Mouse (Mus musculus): ENCODE measurements around the gene C2cd3. TPM values are rescaled to one million over a fixed set of nuclear protein-coding genes. Genes with fewer than 3 reads are reported as not detected.
A peak's percentile ranks its signal among the peaks of the same experiment; 100 is the strongest.

The C2cd3 gene
- polyA plus RNA-seq, 1 experiment from 2014 or later = 25.7 TPM

DNA sequence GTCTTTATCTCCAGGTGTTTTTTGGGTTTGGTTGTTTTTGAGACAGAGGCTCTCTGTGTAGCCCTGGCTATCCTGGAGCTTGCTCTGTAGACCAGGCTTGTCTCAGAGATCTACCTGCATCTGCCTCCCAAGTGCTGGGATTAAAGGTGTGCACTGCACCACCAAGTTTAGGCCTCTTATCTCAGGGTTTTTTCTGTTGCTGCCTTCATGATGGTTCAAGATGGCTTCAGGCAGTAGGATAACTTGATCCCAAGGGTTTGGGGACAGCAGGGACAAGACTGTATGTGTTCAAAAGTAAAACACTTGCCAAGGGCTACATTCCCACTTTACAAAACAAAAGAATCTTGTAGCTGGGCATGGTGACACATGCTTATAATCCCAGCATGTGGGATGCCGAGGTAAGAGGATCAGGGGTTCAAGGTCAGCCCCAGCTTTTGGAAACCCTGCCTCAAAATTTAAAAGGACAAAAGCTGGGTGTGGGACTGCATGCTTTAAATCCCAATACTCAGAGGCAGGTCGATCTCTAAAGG lies 129.9 kb downstream of the C2cd3 start:
- Histone ChIP-seq H3K4me1 (ENCODE audit: control insufficient read depth, insufficient read depth, low read length) (no peaks in the 10 kb centered on the region), H3K9ac (ENCODE audit: low read length) (no peak overlapping the region), H3K4me2 (ENCODE audit: low read length) (no peak overlapping the region), H3K4me3 (ENCODE audit: low read depth, low read length) (no peak overlapping the region), H3K27ac (ENCODE audit: low read depth, low read length) (no peak overlapping the region), H3K36me3 (ENCODE audit: control insufficient read depth, insufficient read depth, low read length) (no peaks in the 10 kb centered on the region), H3K9me3 (replicated peaks; ENCODE audit: control insufficient read depth, low read length) (no peaks in the 10 kb centered on the region), H3K27me3 (replicated peaks; ENCODE audit: control insufficient read depth, insufficient read depth, low read length) (no peaks in the 10 kb centered on the region)
- 58% methylated on average over 2 of the region's 2 CpGs for WGBS
- ATAC-seq (no peak), DNase-seq (ENCODE audit: low spot score) (no peak)

DNA sequence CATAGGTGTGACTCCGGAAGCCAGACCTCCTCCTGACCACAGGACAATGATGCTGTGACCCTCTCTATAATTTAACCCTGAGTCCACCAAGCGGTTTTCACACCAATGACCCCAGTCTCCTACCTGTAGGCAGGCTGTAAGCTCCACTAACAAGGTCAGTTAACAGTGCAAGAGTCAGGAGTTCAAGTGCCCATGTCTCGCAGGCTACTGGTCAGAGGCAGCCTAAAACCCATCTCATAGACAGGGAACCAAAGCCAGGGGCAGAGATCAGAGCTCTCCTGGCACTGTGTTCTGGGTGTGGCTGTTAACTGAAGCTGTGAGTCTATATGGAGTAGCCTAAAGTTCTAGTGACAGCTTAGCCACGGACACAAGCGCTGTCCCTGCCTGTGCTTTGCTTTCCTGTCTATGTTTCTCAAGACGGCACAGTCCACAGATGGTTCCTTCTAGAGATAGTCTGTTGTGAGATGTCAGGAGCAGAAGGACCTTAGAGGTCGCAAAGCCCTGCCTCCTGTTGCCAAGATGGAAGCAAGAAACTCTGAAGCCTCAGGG lies 130.4 kb downstream of the C2cd3 start:
- no peaks in the 10 kb centered on the region for H3K4me1 ChIP-seq (ENCODE audit: control insufficient read depth, insufficient read depth, low read length)
- 88% methylated on average over 7 of the region's 7 CpGs for WGBS
- DNase-seq (ENCODE audit: low spot score) (no peak), ATAC-seq (no peak)
- no peak overlapping the region for H3K9ac ChIP-seq (ENCODE audit: low read length)
- no peaks in the 10 kb centered on the region for H3K36me3 ChIP-seq (ENCODE audit: control insufficient read depth, insufficient read depth, low read length)
- H3K27ac ChIP-seq (ENCODE audit: low read depth, low read length) = no peak overlapping the region
- H3K4me2 ChIP-seq (ENCODE audit: low read length) = no peak overlapping the region
- no peaks in the 10 kb centered on the region for H3K9me3 ChIP-seq (replicated peaks; ENCODE audit: control insufficient read depth, low read length)
- H3K4me3 ChIP-seq (ENCODE audit: low read depth, low read length) = no peak overlapping the region
- no peaks in the 10 kb centered on the region for H3K27me3 ChIP-seq (replicated peaks; ENCODE audit: control insufficient read depth, insufficient read depth, low read length)

DNA sequence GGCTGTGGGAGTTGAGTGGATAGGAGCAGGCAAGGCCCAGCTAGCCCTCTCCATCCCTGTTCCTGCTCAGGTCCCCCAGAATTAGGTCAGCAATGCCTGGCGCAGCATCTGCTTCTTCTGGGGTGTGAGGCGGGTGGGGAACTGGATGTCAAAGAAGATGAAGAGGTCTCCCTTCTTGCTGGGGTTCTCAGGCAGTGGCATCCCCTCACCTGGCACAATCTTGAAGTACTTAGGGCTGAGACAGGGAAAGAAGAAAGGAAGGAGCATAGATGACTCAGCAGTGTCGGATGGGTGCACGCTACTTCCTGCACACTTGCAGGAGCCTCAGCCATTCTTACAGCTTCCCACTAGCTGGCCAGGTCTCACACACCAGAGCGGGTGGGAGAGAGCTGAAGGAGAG lies 131.0 kb downstream of the C2cd3 start:
- WGBS = 87% methylated on average over 5 of the region's 5 CpGs
- DNase-seq (ENCODE audit: low spot score) = no peak
- no peaks in the 10 kb centered on the region for H3K36me3 ChIP-seq (ENCODE audit: control insufficient read depth, insufficient read depth, low read length)
- H3K9ac ChIP-seq (ENCODE audit: low read length) = no peak overlapping the region
- H3K27ac ChIP-seq (ENCODE audit: low read depth, low read length) = no peak overlapping the region
- H3K9me3 ChIP-seq (replicated peaks; ENCODE audit: control insufficient read depth, low read length) = no peaks in the 10 kb centered on the region
- no peaks in the 10 kb centered on the region for H3K27me3 ChIP-seq (replicated peaks; ENCODE audit: control insufficient read depth, insufficient read depth, low read length)
- no peak overlapping the region for H3K4me3 ChIP-seq (ENCODE audit: low read depth, low read length)
- no peak overlapping the region for H3K4me2 ChIP-seq (ENCODE audit: low read length)
- H3K4me1 ChIP-seq (ENCODE audit: control insufficient read depth, insufficient read depth, low read length) = no peaks in the 10 kb centered on the region
- ATAC-seq = no peak

DNA sequence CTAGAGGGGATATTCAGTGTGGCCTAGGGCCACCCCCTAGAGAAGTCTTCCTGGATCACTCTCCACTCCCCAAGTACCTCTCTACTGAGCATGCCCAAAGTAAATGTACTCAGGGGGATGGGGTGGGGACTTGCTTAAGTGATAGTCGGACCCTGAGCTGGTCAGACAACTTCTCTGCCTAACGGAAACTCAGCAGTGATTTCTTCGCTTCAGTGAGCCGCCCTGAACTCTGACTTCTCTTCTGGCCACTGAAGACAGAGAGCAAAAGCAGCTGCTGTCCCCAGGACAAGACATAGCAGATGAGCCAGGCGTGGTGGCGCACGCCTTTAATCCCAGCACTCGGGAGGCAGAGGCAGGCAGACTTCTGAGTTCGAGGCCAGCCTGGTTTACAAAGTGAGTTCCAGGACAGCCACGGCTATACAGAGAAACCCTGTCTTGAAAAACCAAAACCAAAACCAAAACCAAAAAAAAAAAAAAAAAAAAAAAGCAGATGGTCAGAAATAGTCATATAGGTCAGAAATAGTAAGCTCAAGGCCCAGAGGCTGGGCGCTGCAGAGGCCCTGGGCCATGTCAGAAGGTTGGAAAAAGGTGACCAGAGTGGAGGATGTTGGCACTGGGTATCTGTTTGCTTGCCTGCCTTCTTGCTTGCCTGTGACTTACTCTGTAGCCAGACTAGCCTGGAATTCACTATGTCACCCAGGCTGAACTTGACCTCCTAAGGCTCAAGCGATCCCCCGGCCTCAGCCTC lies 132.9 kb downstream of the C2cd3 start:
- Histone ChIP-seq H3K27me3 (replicated peaks; ENCODE audit: control insufficient read depth, insufficient read depth, low read length) (no peaks in the 10 kb centered on the region), H3K4me2 (ENCODE audit: low read length) (no peak overlapping the region), H3K36me3 (ENCODE audit: control insufficient read depth, insufficient read depth, low read length) (no peaks in the 10 kb centered on the region), H3K27ac (ENCODE audit: low read depth, low read length) (no peak overlapping the region), H3K4me1 (ENCODE audit: control insufficient read depth, insufficient read depth, low read length) (no peaks in the 10 kb centered on the region), H3K4me3 (ENCODE audit: low read depth, low read length) (no peak overlapping the region), H3K9me3 (replicated peaks; ENCODE audit: control insufficient read depth, low read length) (no peaks in the 10 kb centered on the region), H3K9ac (ENCODE audit: low read length) (no peak overlapping the region)
- 88% methylated on average over 13 of the region's 13 CpGs for WGBS
- no peak for ATAC-seq
- no peak for DNase-seq (ENCODE audit: low spot score)

DNA sequence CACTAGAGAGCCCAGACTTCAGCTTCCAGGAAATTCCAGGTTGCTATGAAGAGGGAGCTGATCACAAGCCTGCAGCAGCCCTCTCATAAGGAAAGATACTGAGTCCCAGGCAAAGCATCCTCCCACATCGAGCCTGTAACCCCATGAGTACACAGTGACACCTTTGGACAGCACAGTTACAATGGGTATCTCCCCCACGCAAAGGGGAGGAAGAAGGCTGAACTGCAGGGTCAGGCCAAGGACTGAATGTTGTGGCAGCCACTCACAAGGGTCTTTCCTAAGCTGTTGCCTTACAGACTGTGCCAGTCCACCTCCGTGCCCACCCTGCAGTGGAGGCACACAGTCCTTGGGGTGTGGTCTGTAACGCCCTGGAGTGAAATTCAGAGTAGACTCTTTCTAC lies 134.5 kb downstream of the C2cd3 start:
- no peaks in the 10 kb centered on the region for H3K4me1 ChIP-seq (ENCODE audit: control insufficient read depth, insufficient read depth, low read length)
- no peaks in the 10 kb centered on the region for H3K36me3 ChIP-seq (ENCODE audit: control insufficient read depth, insufficient read depth, low read length)
- H3K4me3 ChIP-seq (ENCODE audit: low read depth, low read length) = no peak overlapping the region
- ATAC-seq = no peak
- DNase-seq (ENCODE audit: low spot score) = no peak
- no peak overlapping the region for H3K27ac ChIP-seq (ENCODE audit: low read depth, low read length)
- H3K9me3 ChIP-seq (replicated peaks; ENCODE audit: control insufficient read depth, low read length) = no peaks in the 10 kb centered on the region
- WGBS = 78% methylated on average over 4 of the region's 4 CpGs
- H3K9ac ChIP-seq (ENCODE audit: low read length) = no peak overlapping the region
- no peaks in the 10 kb centered on the region for H3K27me3 ChIP-seq (replicated peaks; ENCODE audit: control insufficient read depth, insufficient read depth, low read length)
- H3K4me2 ChIP-seq (ENCODE audit: low read length) = no peak overlapping the region

DNA sequence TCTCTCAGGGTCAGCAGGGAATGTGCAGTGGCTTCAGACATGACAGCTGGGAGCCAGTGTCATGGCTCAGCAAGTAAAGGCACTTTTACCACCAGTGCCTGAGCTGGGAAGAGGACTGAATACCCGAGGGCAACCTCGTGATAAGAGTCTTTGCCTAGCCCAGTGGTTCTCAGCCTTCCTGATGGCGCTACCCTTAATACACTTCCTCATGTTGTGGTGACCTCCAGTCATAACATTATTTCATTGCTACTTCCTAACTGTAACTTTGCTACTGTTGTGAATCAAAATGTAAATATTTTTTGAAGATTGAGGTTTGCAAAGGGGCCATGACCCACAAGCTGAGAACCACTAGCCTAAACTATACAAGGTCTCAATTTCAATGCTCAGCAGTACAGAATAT lies 136.6 kb downstream of the C2cd3 start:
- WGBS = 72% methylated on average over 3 of the region's 3 CpGs

DNA sequence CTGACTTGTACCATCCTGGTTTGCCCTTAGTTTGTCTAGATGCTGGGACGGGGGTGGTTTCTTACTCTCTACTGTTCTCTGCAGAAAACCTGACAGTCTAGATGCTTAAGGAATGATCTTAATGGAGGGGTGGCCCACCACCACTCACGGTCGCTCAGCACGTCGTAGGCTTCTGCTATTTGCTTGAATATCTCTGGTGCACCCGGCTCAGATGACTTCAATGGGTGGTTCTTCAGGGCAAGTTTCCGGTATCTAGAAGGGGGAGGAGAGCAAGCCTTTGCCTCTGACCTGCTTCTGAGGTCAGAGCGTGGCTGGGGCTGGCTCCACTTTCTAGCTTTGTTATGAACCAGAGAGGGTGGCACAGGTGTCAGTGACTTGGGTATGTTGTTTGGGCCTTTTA lies 139.6 kb downstream of the C2cd3 start:
- 85% methylated on average over 8 of the region's 8 CpGs for WGBS
- no peak overlapping the region for H3K9ac ChIP-seq (ENCODE audit: low read length)
- H3K4me1 ChIP-seq (ENCODE audit: control insufficient read depth, insufficient read depth, low read length) = no peaks in the 10 kb centered on the region
- H3K27me3 ChIP-seq (replicated peaks; ENCODE audit: control insufficient read depth, insufficient read depth, low read length) = no peaks in the 10 kb centered on the region
- no peaks in the 10 kb centered on the region for H3K36me3 ChIP-seq (ENCODE audit: control insufficient read depth, insufficient read depth, low read length)
- H3K4me2 ChIP-seq (ENCODE audit: low read length) = no peak overlapping the region
- no peak for ATAC-seq
- DNase-seq (ENCODE audit: low spot score) = no peak
- no peak overlapping the region for H3K27ac ChIP-seq (ENCODE audit: low read depth, low read length)
- no peak overlapping the region for H3K4me3 ChIP-seq (ENCODE audit: low read depth, low read length)
- no peaks in the 10 kb centered on the region for H3K9me3 ChIP-seq (replicated peaks; ENCODE audit: control insufficient read depth, low read length)

More for the DNA sequence above, 136.6 kb downstream of the C2cd3 start:
- DNase-seq (ENCODE audit: low spot score) (no peak), ATAC-seq (no peak)
- Histone ChIP-seq H3K27ac (ENCODE audit: low read depth, low read length) (no peak overlapping the region), H3K27me3 (replicated peaks; ENCODE audit: control insufficient read depth, insufficient read depth, low read length) (no peaks in the 10 kb centered on the region), H3K36me3 (ENCODE audit: control insufficient read depth, insufficient read depth, low read length) (no peaks in the 10 kb centered on the region), H3K4me3 (ENCODE audit: low read depth, low read length) (no peak overlapping the region), H3K9me3 (replicated peaks; ENCODE audit: control insufficient read depth, low read length) (no peaks in the 10 kb centered on the region), H3K4me1 (ENCODE audit: control insufficient read depth, insufficient read depth, low read length) (no peaks in the 10 kb centered on the region), H3K4me2 (ENCODE audit: low read length) (no peak overlapping the region), H3K9ac (ENCODE audit: low read length) (no peak overlapping the region)

DNA sequence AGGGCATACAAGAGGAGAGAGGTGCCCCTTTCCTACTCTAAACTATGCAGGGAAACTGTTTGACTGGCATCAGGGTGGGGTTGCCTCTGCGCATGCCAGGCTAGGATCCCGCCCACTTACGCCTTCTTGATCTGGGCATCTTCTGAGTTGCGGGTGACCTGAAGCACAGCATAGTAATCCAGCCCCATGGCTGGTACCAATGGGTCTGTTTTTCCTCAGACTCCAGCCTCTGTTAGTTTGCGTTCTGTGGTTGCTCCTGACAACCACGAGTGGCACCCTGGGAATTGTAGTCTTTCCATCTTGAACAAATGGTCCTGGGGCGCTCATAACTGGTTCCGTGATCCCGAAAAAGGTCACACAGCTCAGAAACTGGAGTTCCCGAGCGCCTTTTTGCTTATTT lies 142.5 kb downstream of the C2cd3 start, which contains the start of gene Dnajb13:
TSS of gene Dnajb13 (minus strand) at position 388 of the 400 bp plus-strand sequence.
- Histone ChIP-seq H3K9ac (ENCODE audit: low read length) (no peak within 1 kb of the TSS), H3K36me3 (ENCODE audit: control insufficient read depth, insufficient read depth, low read length) (no peaks in the 10 kb centered on the region), H3K4me2 (ENCODE audit: low read length) (0 out of 2 replicates have a peak within 1 kb of the TSS, but pooled peaks have one; percentile 4), H3K27ac (ENCODE audit: low read depth, low read length) (no peak within 1 kb of the TSS), H3K9me3 (replicated peaks; ENCODE audit: control insufficient read depth, low read length) (no peaks in the 10 kb centered on the region), H3K4me1 (ENCODE audit: control insufficient read depth, insufficient read depth, low read length) (no peaks in the 10 kb centered on the region), H3K27me3 (replicated peaks; ENCODE audit: control insufficient read depth, insufficient read depth, low read length) (no peaks in the 10 kb centered on the region), H3K4me3 (ENCODE audit: low read depth, low read length) (no peak within 1 kb of the TSS)
- ATAC-seq (peak; percentile 55), DNase-seq (ENCODE audit: low spot score) (peak; percentile 42)
- WGBS = 53% methylated on average over 11 of the region's 11 CpGs
